Mouse (Mus musculus) intestine, embryonic 16.5 days (tissue): ENCODE data around the gene Oaz3. TPM values are rescaled to one million over a fixed set of nuclear protein-coding genes. Genes with fewer than 3 reads are reported as not detected.

Source experiments
- ATAC-seq: fragments of 200-750 bp; cut with Nextera tagmentation; 2 replicates; pipeline ENCODE4 v1.8.0; 2017; ENCODE audit warnings: moderate TSS enrichment, moderate library complexity
- H3K27ac ChIP-seq: fragments of 300-500 bp; sonication (generic); 2 replicates; pipeline ENCODE4 v1.5.1; 2014; ENCODE audit warnings: mild to moderate bottlenecking, low read length
- H3K27me3 ChIP-seq: fragments of 300-500 bp; sonication (generic); replicated peaks from 2 replicates; pipeline ENCODE4 v1.6.1; 2014; ENCODE audit warnings: low read length, control low read depth, mixed read lengths; ENCODE audit not compliant: control insufficient read depth, insufficient read depth
- H3K36me3 ChIP-seq: fragments of 300-500 bp; sonication (generic); 2 replicates; pipeline ENCODE4 v1.6.1; 2014; ENCODE audit warnings: low read length, control low read depth; ENCODE audit not compliant: control insufficient read depth, insufficient read depth
- H3K4me1 ChIP-seq: fragments of 300-500 bp; sonication (generic); 2 replicates; pipeline ENCODE4 v1.6.1; 2014; ENCODE audit warnings: low read length, control low read depth, mixed read lengths; ENCODE audit not compliant: control insufficient read depth, insufficient read depth
- H3K4me2 ChIP-seq: fragments of 300-500 bp; sonication (generic); 2 replicates; pipeline ENCODE4 v1.6.1; 2014; ENCODE audit warnings: low read depth, low read length, control low read depth
- H3K4me3 ChIP-seq: fragments of 300-500 bp; sonication (generic); 2 replicates; pipeline ENCODE4 v1.5.1; 2014; ENCODE audit warnings: mild to moderate bottlenecking, low read length
- H3K9ac ChIP-seq: fragments of 300-500 bp; sonication (generic); 2 replicates; pipeline ENCODE4 v1.6.1; 2014; ENCODE audit warnings: low read depth, low read length
- H3K9me3 ChIP-seq: fragments of 300-500 bp; sonication (generic); 2 replicates; pipeline ENCODE4 v1.6.1; 2016; ENCODE audit warnings: low read length, control low read depth; ENCODE audit not compliant: control insufficient read depth
- WGBS: fragments of 180-500 bp; shearing (Covaris S2); extraction: QIAGEN DNeasy Blood & Tissue Kit; methylation state at CpG from one replicate; pipeline ENCODE4 v1.1.7; 2014; 5-methylcytosine and 5-hydroxymethylcytosine counted together
- polyA plus RNA-seq: library from polyadenylated mRNA; unstranded; fragments of >200 nt; fragmentation: Nextera tagmentation; extraction: Ambion mirVana; gene quantifications from 2 replicates; pipeline ENCODE4 v1.2.1, GENCODE M21; 2015

Oaz3 gene
- polyA plus RNA-seq, 1 experiment from 2014 or later = 0.23 TPM

DNA sequence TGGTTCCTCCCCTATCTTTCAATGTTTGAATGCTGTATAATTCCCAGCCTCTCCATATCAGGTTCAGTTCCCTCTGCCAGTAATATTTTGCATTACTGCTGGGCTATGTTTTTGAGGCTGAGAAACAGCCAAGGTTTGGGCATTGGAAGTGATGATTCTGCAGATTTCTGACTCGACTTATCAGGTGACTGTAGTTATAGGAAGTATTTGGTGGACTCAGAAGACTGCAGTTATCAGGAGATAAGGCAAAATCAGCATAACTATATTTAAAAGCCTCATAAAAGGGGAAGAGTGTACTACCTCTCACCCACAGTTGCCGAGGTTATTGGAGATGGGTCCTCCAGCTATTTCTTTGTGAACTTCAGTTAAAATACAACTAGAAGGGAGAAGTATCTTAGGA is 12.7 kb downstream of the Oaz3 start:
- no peak overlapping the region for H3K4me2 ChIP-seq
- H3K27ac ChIP-seq = no peak overlapping the region
- WGBS = 54% methylated on average over 2 of the region's 2 CpGs
- no peaks in the 10 kb centered on the region for H3K36me3 ChIP-seq
- no peak for ATAC-seq
- H3K4me3 ChIP-seq = no peak overlapping the region
- no peak overlapping the region for H3K9ac ChIP-seq
- no peaks in the 10 kb centered on the region for H3K9me3 ChIP-seq
- no peaks in the 10 kb centered on the region for H3K27me3 ChIP-seq
- no peaks in the 10 kb centered on the region for H3K4me1 ChIP-seq

DNA sequence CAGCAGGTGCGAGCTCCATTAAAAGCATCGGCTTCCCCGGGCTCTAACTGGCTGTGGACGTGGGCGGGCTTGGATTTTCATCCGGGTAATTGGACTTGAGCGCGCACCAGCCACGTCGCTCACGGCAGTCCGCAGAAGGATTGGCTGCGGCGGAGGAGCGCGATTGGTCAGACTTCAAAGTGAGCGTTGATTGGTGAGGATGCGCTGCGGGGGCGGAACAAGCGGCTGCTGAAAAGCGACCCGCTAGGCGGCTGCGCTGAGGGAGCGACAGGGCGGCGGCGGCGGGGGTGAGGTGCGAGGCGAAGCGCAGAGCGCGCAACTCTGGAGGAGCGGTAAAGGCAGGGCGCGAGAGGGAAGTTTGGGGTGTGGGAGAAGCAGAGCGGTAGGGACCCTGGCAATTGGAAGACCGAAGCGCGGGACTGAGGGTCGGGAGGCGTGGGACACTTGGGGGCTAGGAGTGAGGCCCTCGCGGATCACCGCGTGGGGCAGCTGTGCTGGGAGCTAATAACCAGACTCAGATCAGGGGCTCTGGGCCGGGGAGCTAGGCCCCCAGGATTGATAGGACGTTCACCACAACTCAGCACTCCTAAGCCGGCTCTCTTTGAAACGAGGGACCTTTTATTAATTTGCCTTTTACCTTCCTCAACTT is 30.6 kb downstream of the Oaz3 start, which contains the start of gene Tdrkh:
Gene Tdrkh (plus strand): TSS at position 243 of the 649 bp plus-strand sequence.
- Histone ChIP-seq H3K27me3 (no peaks in the 10 kb centered on the region), H3K4me2 (peak within 1 kb of the TSS; percentile 86), H3K27ac (no peak within 1 kb of the TSS), H3K9ac (peak within 1 kb of the TSS; percentile 62), H3K36me3 (no peaks in the 10 kb centered on the region), H3K4me3 (peak within 1 kb of the TSS; percentile 60), H3K4me1 (peaks cover 5% of the 10 kb centered on the region; the same call in 1 of the 2 replicates), H3K9me3 (no peaks in the 10 kb centered on the region)
- 8% methylated on average over 52 of the region's 52 CpGs for WGBS
- ATAC-seq = peak; percentile 99

GRCm38 (mm10) chr3:94412530-94412929 is 31.2 kb downstream of the Oaz3 start:
- ATAC-seq = peak; percentile 67

GRCm38 (mm10) chr3:94405561-94405960 is 38.2 kb downstream of the Oaz3 start:
- Histone ChIP-seq H3K9ac (no peak overlapping the region), H3K27ac (no peak overlapping the region), H3K4me2 (no peak overlapping the region), H3K27me3 (peaks cover 3% of the 10 kb centered on the region; the same call in 1 of the 2 replicates), H3K9me3 (no peaks in the 10 kb centered on the region), H3K36me3 (no peaks in the 10 kb centered on the region), H3K4me3 (no peak overlapping the region), H3K4me1 (0 out of 2 replicates have a peak, but pooled peaks cover 4% of the 10 kb centered on the region)
- 54% methylated on average over 4 of the region's 4 CpGs for WGBS
- no peak for ATAC-seq

More at GRCm38 (mm10) chr3:94412530-94412929, 31.2 kb downstream of the Oaz3 start:
- Histone ChIP-seq H3K4me3 (peak overlapping the region; percentile 60), H3K36me3 (no peaks in the 10 kb centered on the region), H3K4me2 (peak overlapping the region; percentile 86), H3K27me3 (no peaks in the 10 kb centered on the region), H3K4me1 (peaks cover 5% of the 10 kb centered on the region; the same call in 1 of the 2 replicates), H3K27ac (no peak overlapping the region), H3K9me3 (no peaks in the 10 kb centered on the region), H3K9ac (peak overlapping the region; percentile 62)
- 5% methylated on average over 25 of the region's 25 CpGs for WGBS

DNA sequence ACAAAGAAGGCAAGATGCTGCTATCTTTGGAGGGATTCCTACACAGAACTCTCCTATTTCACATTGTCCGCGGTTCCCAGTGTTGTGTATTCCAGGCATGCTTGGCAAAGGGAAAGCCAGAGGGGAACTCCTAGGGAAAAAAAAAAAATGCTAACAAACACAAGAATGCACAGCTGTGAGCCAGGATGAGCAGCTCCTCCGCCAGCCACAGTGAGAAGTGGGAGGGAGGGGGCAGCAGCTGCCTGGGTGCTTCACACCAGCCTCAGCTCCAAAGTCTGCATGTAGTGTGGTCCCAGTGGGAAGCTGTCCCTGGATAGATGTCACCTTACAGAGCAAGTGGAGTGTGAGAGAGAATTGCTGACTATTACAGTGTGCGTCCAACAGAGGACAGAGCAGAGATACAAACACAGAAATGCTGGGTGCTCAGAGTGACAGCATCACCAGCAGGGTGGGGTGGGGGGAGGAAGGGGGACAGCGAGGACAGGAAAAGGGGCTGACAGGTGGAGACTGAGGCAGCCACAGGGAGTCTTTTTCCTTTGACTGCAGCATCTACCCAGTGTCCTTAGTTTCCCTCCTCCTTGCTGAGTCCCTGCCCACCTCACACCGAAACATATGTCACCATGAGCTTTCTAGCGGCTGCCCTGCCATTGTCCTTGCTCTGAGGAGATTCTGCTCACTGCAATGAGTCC is 39.2 kb downstream of the Oaz3 start:
- Histone ChIP-seq H3K4me2 (no peak overlapping the region), H3K27me3 (peaks cover 12% of the 10 kb centered on the region; the same call in 1 of the 2 replicates), H3K27ac (no peak overlapping the region), H3K9ac (no peak overlapping the region), H3K9me3 (no peaks in the 10 kb centered on the region), H3K36me3 (no peaks in the 10 kb centered on the region), H3K4me1 (0 out of 2 replicates have a peak, but pooled peaks cover 4% of the 10 kb centered on the region), H3K4me3 (no peak overlapping the region)
- WGBS = 27% methylated on average over 7 of the region's 7 CpGs
- ATAC-seq = no peak

GRCm38 (mm10) chr3:94402451-94402850 is 41.3 kb downstream of the Oaz3 start:
- ATAC-seq = no peak
- 61% methylated on average over 8 of the region's 8 CpGs for WGBS
- H3K27me3 ChIP-seq = peaks cover 16% of the 10 kb centered on the region; the same call in 1 of the 2 replicates

GRCm38 (mm10) chr3:94399663-94400310 is 43.9 kb downstream of the Oaz3 start:
- Histone ChIP-seq H3K9me3 (no peaks in the 10 kb centered on the region), H3K4me3 (no peak overlapping the region), H3K9ac (no peak overlapping the region), H3K4me2 (no peak overlapping the region), H3K27me3 (peaks cover 16% of the 10 kb centered on the region; the same call in 1 of the 2 replicates), H3K27ac (no peak overlapping the region), H3K4me1 (peaks cover 12% of the 10 kb centered on the region; the same call in 1 of the 2 replicates), H3K36me3 (no peaks in the 10 kb centered on the region)
- WGBS = 44% methylated on average over 5 of the region's 5 CpGs
- no peak for ATAC-seq

More at GRCm38 (mm10) chr3:94402451-94402850, 41.3 kb downstream of the Oaz3 start:
- H3K4me1 ChIP-seq = peaks cover 12% of the 10 kb centered on the region; the same call in 1 of the 2 replicates
- H3K27ac ChIP-seq = no peak overlapping the region
- H3K9me3 ChIP-seq = no peaks in the 10 kb centered on the region
- no peaks in the 10 kb centered on the region for H3K36me3 ChIP-seq
- no peak overlapping the region for H3K4me3 ChIP-seq
- H3K9ac ChIP-seq = no peak overlapping the region
- no peak overlapping the region for H3K4me2 ChIP-seq

- Histone ChIP-seq H3K27me3 (peaks cover 16% of the 10 kb centered on the region; the same call in 1 of the 2 replicates), H3K9ac (peak overlapping the region; percentile 36; the same call in 1 of the 2 replicates), H3K27ac (no peak overlapping the region), H3K36me3 (no peaks in the 10 kb centered on the region), H3K4me1 (peaks cover 10% of the 10 kb centered on the region; the same call in 1 of the 2 replicates), H3K9me3 (no peaks in the 10 kb centered on the region), H3K4me3 (peak overlapping the region; percentile 22), H3K4me2 (peak overlapping the region; percentile 41)
- 4% methylated on average over 20 of the region's 20 CpGs for WGBS
- ATAC-seq = no peak
Measured at GRCm38 (mm10) chr3:94398943-94399481, 44.7 kb downstream of the Oaz3 start.

DNA sequence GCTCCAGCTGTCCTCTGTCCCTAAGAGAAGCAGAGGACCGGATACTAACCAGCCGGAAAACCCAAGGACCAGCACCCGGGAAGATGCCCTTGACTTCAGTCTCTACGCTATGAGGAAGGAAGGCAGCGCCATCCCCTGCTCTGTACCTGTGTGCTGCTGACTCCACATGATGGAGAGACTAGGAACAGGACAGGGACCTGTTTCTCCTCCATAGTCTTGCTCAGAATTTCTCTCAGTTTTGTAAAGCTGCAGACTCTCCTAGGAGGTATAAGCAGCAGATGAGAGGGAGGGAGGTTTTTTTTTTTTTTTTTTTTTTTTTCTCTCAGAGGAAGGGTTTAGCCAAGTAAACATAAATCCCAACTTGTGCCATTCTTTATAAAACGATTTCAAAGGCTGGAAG is 45.5 kb downstream of the Oaz3 start, which contains the start of gene Lingo4:
Gene Lingo4 (plus strand): TSS at position 301 of the 400 bp plus-strand sequence.
- H3K4me3 ChIP-seq = peak within 1 kb of the TSS; percentile 22
- no peak for ATAC-seq
- peaks cover 16% of the 10 kb centered on the region; the same call in 1 of the 2 replicates for H3K27me3 ChIP-seq
- peaks cover 9% of the 10 kb centered on the region; the same call in 1 of the 2 replicates for H3K4me1 ChIP-seq
- H3K9me3 ChIP-seq = no peaks in the 10 kb centered on the region
- H3K9ac ChIP-seq = peak within 1 kb of the TSS; percentile 36; the same call in 1 of the 2 replicates
- peak within 1 kb of the TSS; percentile 41 for H3K4me2 ChIP-seq
- no peak within 1 kb of the TSS for H3K27ac ChIP-seq
- 71% methylated on average over 6 of the region's 6 CpGs for WGBS
- H3K36me3 ChIP-seq = no peaks in the 10 kb centered on the region
